Mouse (Mus musculus) monocyte, adult 5-6 weeks (primary cell): ENCODE results near the gene Lhx9. TPM values are rescaled to one million over a fixed set of nuclear protein-coding genes. Genes with fewer than 3 reads are reported as not detected.

Source experiments
- total RNA-seq: library from RNA; stranded (forward); fragments of 200-1000, 200-491, 200-594 nt; gene quantifications from 3 replicates; pipeline ENCODE4 v1.2.3, GENCODE M21; 2017

The Lhx9 gene
- total RNA-seq, 1 experiment from 2014 or later, result not detected

Other genes with a start within 250 kb of the Lhx9 start
- 69.0 to 84.0 TPM (median 79.0 TPM) in 3 replicates for gene Nek7, start 228.4 kb downstream of the Lhx9 start, total RNA-seq
- gene 2310009B15Rik, start 8.3 kb upstream of the Lhx9 start, total RNA-seq, result 6.2 to 18.6 TPM (median 12.2 TPM) in 3 replicates
- gene Dennd1b, start 114.9 kb upstream of the Lhx9 start, total RNA-seq, result 37.3 to 60.9 TPM (median 40.9 TPM) in 3 replicates